Mouse (Mus musculus) neural tube, embryonic 12.5 days (tissue): ENCODE measurements around the gene Nusap1. TPM values are rescaled to one million over a fixed set of nuclear protein-coding genes. Genes with fewer than 3 reads are reported as not detected.
A peak's percentile ranks its signal among the peaks of the same experiment; 100 is the strongest.

Source experiments
- ATAC-seq: fragments of 200-750 bp; cut with Nextera tagmentation; 2 replicates; pipeline ENCODE4 v1.8.0; 2017; ENCODE audit warnings: low read depth, mild to moderate bottlenecking, moderate TSS enrichment, moderate library complexity; ENCODE audit not compliant: low FRiP score
- H3K27ac ChIP-seq: fragments of 300-500 bp; sonication (generic); 2 replicates; pipeline ENCODE4 v1.5.1; 2016
- H3K27me3 ChIP-seq: fragments of 300-500 bp; sonication (generic); replicated peaks from 2 replicates; pipeline ENCODE4 v1.6.1; 2016; ENCODE audit warnings: mild to moderate bottlenecking
- H3K36me3 ChIP-seq: fragments of 300-500 bp; sonication (generic); 2 replicates; pipeline ENCODE4 v1.6.1; 2016; ENCODE audit warnings: mild to moderate bottlenecking
- H3K4me1 ChIP-seq: fragments of 300-500 bp; sonication (generic); 2 replicates; pipeline ENCODE4 v1.6.1; 2016
- H3K4me2 ChIP-seq: fragments of 300-500 bp; sonication (generic); replicated peaks from 2 replicates; pipeline ENCODE4 v1.6.1; 2016; ENCODE audit warnings: mild to moderate bottlenecking
- H3K4me3 ChIP-seq: fragments of 300-500 bp; sonication (generic); 2 replicates; pipeline ENCODE4 v1.5.1; 2016
- H3K9ac ChIP-seq: fragments of 300-500 bp; sonication (generic); 2 replicates; pipeline ENCODE4 v1.6.1; 2016; ENCODE audit warnings: mild to moderate bottlenecking
- H3K9me3 ChIP-seq: fragments of 300-500 bp; sonication (generic); 2 replicates; pipeline ENCODE4 v1.6.1; 2016; ENCODE audit warnings: mild to moderate bottlenecking
- WGBS: fragments of 180-500 bp; shearing (Covaris S2); methylation state at CpG from one replicate; pipeline ENCODE4 v1.1.7; 2016; 5-methylcytosine and 5-hydroxymethylcytosine counted together
- polyA plus RNA-seq: library from polyadenylated mRNA; unstranded; fragments of >200 nt; fragmentation: Nextera tagmentation; extraction: Ambion mirVana; gene quantifications from 2 replicates; pipeline ENCODE4 v1.2.1, GENCODE M21; 2016

Nusap1 gene
- 54.9 and 55.5 TPM in 2 replicates for polyA plus RNA-seq

DNA sequence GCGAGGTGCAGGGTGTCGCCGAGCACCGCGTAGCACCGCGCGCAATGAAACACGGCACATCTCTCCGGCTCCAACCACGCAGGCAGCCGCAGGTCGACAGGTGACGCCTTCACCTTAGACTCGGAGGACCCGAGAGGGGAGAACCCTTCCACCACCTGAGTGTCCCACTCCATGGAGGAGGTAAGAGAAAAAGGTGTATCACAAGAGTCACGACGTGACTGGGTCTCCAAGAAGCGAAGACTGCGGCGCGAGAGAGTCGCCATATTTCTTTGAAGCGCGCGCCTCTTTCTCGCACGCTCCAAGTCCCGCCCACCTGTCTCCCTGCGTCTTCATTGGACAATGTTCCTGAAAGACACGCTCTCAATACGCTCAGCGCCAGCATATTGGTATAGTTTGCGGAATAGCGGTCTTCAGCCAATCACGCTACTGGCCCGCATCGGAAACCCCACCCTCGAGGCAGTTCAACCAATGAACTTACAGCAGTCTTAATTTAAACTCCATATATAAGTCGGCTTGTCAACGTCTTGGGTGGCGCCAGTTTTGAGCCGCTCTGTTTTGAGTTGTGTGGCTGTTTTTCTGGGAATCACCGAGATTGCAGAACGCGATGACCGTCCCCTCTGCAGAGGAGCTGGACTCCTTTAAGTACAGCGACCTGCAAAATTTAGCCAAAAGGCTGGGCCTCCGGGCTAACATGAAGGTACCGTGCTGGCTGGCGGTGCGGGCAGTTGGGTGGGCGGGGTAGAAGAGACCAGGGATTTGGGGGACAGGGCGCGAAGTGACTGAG is at the start of gene Nusap1, which contains the start of gene Oip5:
TSS of gene Nusap1 (plus strand) at position 100 of the 784 bp plus-strand sequence.
TSS of gene Oip5 (minus strand) at position 271 of the 784 bp plus-strand sequence.
- H3K4me3 ChIP-seq = peak within 1 kb of the TSS; percentile 72
- H3K4me2 ChIP-seq = peak within 1 kb of the TSS; percentile 87
- H3K36me3 ChIP-seq = no peaks in the 10 kb centered on the region
- under 1% methylated on average over 55 of the region's 55 CpGs for WGBS
- no peaks in the 10 kb centered on the region for H3K27me3 ChIP-seq
- peaks cover 23% of the 10 kb centered on the region for H3K4me1 ChIP-seq
- no peaks in the 10 kb centered on the region for H3K9me3 ChIP-seq
- peak; percentile 100 for ATAC-seq
- no peak within 1 kb of the TSS for H3K27ac ChIP-seq
- H3K9ac ChIP-seq = peak within 1 kb of the TSS; percentile 58

- no peaks in the 10 kb centered on the region for H3K27me3 ChIP-seq
- no peak overlapping the region for H3K9ac ChIP-seq
- 93% methylated on average over 1 of the region's 1 CpGs for WGBS
- H3K36me3 ChIP-seq = peaks cover 17% of the 10 kb centered on the region; the same call in 1 of the 2 replicates
- no peaks in the 10 kb centered on the region for H3K4me1 ChIP-seq
- H3K4me2 ChIP-seq = no peak overlapping the region
- H3K27ac ChIP-seq = no peak overlapping the region
- no peaks in the 10 kb centered on the region for H3K9me3 ChIP-seq
- no peak overlapping the region for H3K4me3 ChIP-seq
- no peak for ATAC-seq
Measured at GRCm38 (mm10) chr2:119572471-119572870, 45.6 kb upstream of the Nusap1 start.

- Histone ChIP-seq H3K27ac (no peak overlapping the region), H3K4me3 (no peak overlapping the region), H3K9ac (no peak overlapping the region), H3K27me3 (no peaks in the 10 kb centered on the region), H3K4me1 (no peaks in the 10 kb centered on the region), H3K36me3 (peaks cover 15% of the 10 kb centered on the region), H3K9me3 (no peaks in the 10 kb centered on the region), H3K4me2 (no peak overlapping the region)
- 96% methylated on average over 3 of the region's 3 CpGs for WGBS
- ATAC-seq = no peak
Measured at GRCm38 (mm10) chr2:119581571-119581970, 36.5 kb upstream of the Nusap1 start.

GRCm38 (mm10) chr2:119583439-119583838 is 34.7 kb upstream of the Nusap1 start:
- no peak overlapping the region for H3K9ac ChIP-seq
- ATAC-seq = no peak
- peaks cover 15% of the 10 kb centered on the region for H3K36me3 ChIP-seq
- H3K4me3 ChIP-seq = no peak overlapping the region
- H3K27ac ChIP-seq = no peak overlapping the region
- no peaks in the 10 kb centered on the region for H3K9me3 ChIP-seq
- H3K4me2 ChIP-seq = no peak overlapping the region
- no peaks in the 10 kb centered on the region for H3K4me1 ChIP-seq
- no peaks in the 10 kb centered on the region for H3K27me3 ChIP-seq
- WGBS = 70% methylated on average over 2 of the region's 2 CpGs

DNA sequence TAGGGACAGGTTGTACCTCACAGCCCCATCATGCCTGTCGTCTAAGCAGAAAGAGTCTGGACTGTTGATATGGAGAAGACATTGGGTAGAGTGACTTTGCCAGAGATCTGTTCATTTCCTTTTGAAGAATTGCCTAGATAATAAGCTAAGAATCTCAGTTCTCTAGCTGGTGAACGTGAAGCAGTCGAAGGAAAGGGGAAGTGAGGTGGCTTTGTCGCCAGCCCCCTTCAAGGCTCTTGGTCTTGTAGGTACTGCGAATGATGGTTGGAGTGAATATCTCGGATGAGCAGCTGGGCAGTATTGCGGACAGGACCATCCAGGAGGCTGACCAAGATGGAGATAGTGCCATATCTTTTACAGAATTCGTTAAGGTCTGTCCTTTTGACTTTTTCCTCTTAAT is 33.8 kb upstream of the Nusap1 start:
- Histone ChIP-seq H3K27me3 (no peaks in the 10 kb centered on the region), H3K27ac (no peak overlapping the region), H3K9me3 (no peaks in the 10 kb centered on the region), H3K4me3 (no peak overlapping the region), H3K9ac (no peak overlapping the region), H3K36me3 (peaks cover 15% of the 10 kb centered on the region), H3K4me1 (no peaks in the 10 kb centered on the region), H3K4me2 (no peak overlapping the region)
- 91% methylated on average over 8 of the region's 8 CpGs for WGBS
- no peak for ATAC-seq

DNA sequence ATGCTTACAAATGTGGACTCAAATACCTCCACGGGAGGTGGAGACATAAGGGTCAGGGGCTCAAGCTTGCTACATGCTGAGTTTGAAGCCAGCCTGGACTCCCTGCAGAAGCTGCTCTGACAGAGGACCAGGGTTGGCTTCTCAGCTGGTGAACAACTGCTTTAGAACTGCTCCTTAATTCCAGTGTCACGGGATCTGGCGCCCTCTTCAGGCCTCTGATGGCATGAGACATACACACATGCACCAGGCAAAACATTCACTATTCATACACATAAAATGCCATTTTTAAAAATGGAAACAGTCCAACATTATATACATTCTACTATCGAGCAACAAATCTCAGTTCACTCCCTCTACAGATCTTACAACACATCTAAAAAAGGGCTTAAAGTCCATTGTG is 30.7 kb upstream of the Nusap1 start:
- Histone ChIP-seq H3K27ac (no peak overlapping the region), H3K36me3 (peaks cover 10% of the 10 kb centered on the region), H3K4me1 (no peaks in the 10 kb centered on the region), H3K9me3 (no peaks in the 10 kb centered on the region), H3K4me2 (no peak overlapping the region), H3K9ac (no peak overlapping the region), H3K4me3 (no peak overlapping the region), H3K27me3 (no peaks in the 10 kb centered on the region)
- ATAC-seq = no peak
- 21% methylated on average over 4 of the region's 4 CpGs for WGBS

DNA sequence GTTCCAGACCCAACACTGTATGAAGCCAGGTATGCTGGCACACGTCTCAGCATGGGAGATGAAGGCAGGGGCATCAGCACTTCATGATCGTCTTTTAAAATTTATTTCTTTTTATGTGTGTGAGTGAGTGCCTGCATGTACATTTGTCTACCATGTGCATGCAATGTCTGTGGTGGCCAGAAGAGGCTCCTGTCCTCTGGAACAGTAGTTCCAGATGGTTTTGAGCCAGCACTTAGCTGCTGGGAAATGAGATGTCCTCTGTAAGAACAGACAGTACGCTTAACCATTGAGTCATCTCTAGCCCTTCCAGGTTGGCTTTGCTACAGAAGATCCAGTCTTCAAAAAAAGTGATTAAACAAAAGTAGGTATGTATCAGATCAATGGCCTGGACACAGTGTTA is 26.9 kb upstream of the Nusap1 start:
- Histone ChIP-seq H3K4me2 (no peak overlapping the region), H3K4me1 (peaks cover 12% of the 10 kb centered on the region), H3K36me3 (peaks cover 7% of the 10 kb centered on the region), H3K27ac (no peak overlapping the region), H3K9ac (no peak overlapping the region), H3K27me3 (no peaks in the 10 kb centered on the region), H3K9me3 (no peaks in the 10 kb centered on the region), H3K4me3 (no peak overlapping the region)
- WGBS = 94% methylated on average over 3 of the region's 3 CpGs
- ATAC-seq = no peak

- H3K27me3 ChIP-seq = no peaks in the 10 kb centered on the region
- H3K27ac ChIP-seq = no peak overlapping the region
- 7% methylated on average over 7 of the region's 7 CpGs for WGBS
Measured at GRCm38 (mm10) chr2:119593765-119594112, 24.4 kb upstream of the Nusap1 start.

GRCm38 (mm10) chr2:119594113-119594981 is 23.8 kb upstream of the Nusap1 start:
- WGBS = under 1% methylated on average over 61 of the region's 61 CpGs
- Histone ChIP-seq H3K4me2 (peak overlapping the region; percentile 71), H3K36me3 (peaks cover 31% of the 10 kb centered on the region), H3K9me3 (no peaks in the 10 kb centered on the region), H3K9ac (peak overlapping the region; percentile 91), H3K4me1 (peaks cover 12% of the 10 kb centered on the region), H3K4me3 (peak overlapping the region; percentile 95), H3K27ac (peak overlapping the region; percentile 59), H3K27me3 (no peaks in the 10 kb centered on the region)
- peak; percentile 97 for ATAC-seq

More at GRCm38 (mm10) chr2:119593765-119594112, 24.4 kb upstream of the Nusap1 start:
- peak; percentile 19; the same call in 1 of the 2 replicates for ATAC-seq
- Histone ChIP-seq H3K4me1 (peaks cover 12% of the 10 kb centered on the region), H3K9me3 (no peaks in the 10 kb centered on the region), H3K4me2 (peak overlapping the region; percentile 71), H3K9ac (no peak overlapping the region), H3K4me3 (peak overlapping the region; percentile 95; the same call in 1 of the 2 replicates), H3K36me3 (peaks cover 27% of the 10 kb centered on the region)

DNA sequence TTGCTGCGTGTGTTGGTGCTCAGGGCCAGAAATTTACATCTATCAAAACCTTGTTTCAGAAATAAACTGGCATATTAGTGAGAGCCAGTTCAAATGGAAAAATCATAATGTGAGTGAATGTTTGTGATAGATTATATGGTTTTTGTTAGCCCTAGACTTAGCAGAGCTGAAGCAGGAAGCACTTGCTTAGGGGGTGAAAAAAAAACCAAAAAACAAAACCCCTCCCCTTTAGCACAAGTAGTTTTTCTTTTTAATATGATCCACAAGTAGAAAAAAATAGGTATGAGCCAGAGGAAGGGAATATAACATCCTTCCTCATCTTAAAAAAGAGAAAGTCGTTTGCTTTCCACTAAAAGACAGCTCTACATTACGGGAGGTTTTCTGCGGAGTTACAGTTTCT is 22.8 kb upstream of the Nusap1 start:
- Histone ChIP-seq H3K4me3 (peak overlapping the region; percentile 95), H3K27ac (no peak overlapping the region), H3K4me2 (peak overlapping the region; percentile 71), H3K4me1 (peaks cover 12% of the 10 kb centered on the region), H3K27me3 (no peaks in the 10 kb centered on the region), H3K9me3 (no peaks in the 10 kb centered on the region), H3K36me3 (peaks cover 38% of the 10 kb centered on the region), H3K9ac (peak overlapping the region; percentile 91)
- 58% methylated on average over 4 of the region's 4 CpGs for WGBS
- ATAC-seq = no peak

GRCm38 (mm10) chr2:119596781-119597330 is 21.2 kb upstream of the Nusap1 start:
- peaks cover 37% of the 10 kb centered on the region for H3K36me3 ChIP-seq

DNA sequence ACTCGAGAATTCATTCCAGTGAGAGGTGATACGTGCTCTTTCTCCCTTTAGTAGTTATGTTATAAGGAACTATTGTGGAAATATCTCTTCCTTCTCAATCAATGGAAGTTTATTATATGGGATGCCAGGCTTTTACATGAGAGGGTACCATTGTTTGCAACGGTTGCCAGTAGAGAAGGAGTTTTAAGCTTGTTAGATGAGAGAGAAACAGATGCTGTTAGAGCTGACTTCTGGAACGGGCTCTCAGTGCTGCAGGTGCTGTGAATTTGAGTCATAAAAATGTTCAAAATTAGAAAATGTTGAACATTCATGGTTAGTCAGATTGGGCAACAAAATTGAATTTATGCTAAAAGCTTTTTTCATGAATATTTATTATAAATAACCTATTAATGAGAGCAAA is 17.1 kb upstream of the Nusap1 start:
- WGBS = 85% methylated on average over 4 of the region's 4 CpGs
- ATAC-seq = no peak
- Histone ChIP-seq H3K27me3 (no peaks in the 10 kb centered on the region), H3K4me1 (no peaks in the 10 kb centered on the region), H3K27ac (no peak overlapping the region), H3K9ac (no peak overlapping the region), H3K4me3 (no peak overlapping the region), H3K4me2 (no peak overlapping the region), H3K9me3 (no peaks in the 10 kb centered on the region), H3K36me3 (peaks cover 63% of the 10 kb centered on the region)

More at GRCm38 (mm10) chr2:119596781-119597330, 21.2 kb upstream of the Nusap1 start:
- WGBS = 95% methylated on average over 8 of the region's 8 CpGs
- Histone ChIP-seq H3K27me3 (no peaks in the 10 kb centered on the region), H3K4me1 (peaks cover 12% of the 10 kb centered on the region), H3K4me2 (no peak overlapping the region), H3K27ac (no peak overlapping the region), H3K9ac (no peak overlapping the region), H3K9me3 (no peaks in the 10 kb centered on the region), H3K4me3 (no peak overlapping the region)
- ATAC-seq = no peak
